Mouse (Mus musculus): ENCODE data around the gene Tmem45b. TPM values are rescaled to one million over a fixed set of nuclear protein-coding genes. Genes with fewer than 3 reads are reported as not detected.

The Tmem45b gene
- polyA plus RNA-seq, 1 experiment from 2014 or later = 110 TPM

DNA sequence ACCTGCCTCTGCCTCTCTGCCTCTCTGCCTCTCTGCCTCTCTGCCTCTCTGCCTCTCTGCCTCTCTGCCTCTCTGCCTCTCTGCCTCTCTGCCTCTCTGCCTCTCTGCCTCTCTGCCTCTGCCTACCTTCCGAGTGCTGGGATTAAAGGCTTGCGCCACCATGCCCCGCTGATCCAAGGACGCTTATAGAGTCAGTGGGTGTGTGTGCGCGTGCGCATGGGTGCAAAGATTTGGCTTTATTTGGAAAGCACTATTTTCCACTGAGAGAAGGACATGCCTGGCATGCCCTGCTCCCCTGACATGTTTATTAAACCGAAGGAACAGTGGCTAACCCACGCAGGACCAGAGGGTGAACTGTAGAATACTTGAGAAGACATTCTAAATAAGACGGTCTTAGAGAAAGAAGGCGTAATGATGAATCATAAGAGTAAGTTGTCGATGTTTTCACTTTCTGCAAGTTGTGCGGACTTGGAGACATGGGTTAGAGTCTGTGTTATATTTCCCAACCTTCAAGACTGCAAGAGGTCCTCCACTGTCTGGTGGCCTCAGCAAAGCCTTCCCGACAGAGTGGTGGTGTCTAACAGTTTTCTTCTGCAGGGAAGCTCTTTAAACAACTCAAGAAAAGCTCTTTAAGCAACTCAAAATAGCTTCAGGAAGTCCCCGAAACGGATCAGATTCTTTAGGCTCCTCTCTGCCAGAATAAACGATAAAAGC lies 79.3 kb downstream of the Tmem45b start:
- Histone ChIP-seq H3K9ac (ENCODE audit: low read length) (no peak overlapping the region), H3K36me3 (ENCODE audit: control insufficient read depth, insufficient read depth, low read length) (no peaks in the 10 kb centered on the region), H3K27me3 (ENCODE audit: control insufficient read depth, insufficient read depth, low read length) (no peaks in the 10 kb centered on the region), H3K4me1 (replicated peaks; ENCODE audit: control insufficient read depth, insufficient read depth) (no peaks in the 10 kb centered on the region), H3K27ac (replicated peaks) (no peak overlapping the region), H3K9me3 (ENCODE audit: control insufficient read depth, low read length) (no peaks in the 10 kb centered on the region), H3K4me2 (replicated peaks; ENCODE audit: low read depth) (no peak overlapping the region), H3K4me3 (ENCODE audit: low read depth, low read length) (no peak overlapping the region)
- DNase-seq (ENCODE audit: low spot score) = no peak
- 69% methylated on average over 17 of the region's 17 CpGs for WGBS
- ATAC-seq (ENCODE audit: low FRiP score, low TSS enrichment) = no peak
- TF ChIP-seq EP300 (optimal IDR thresholded peaks at IDR 0.05) (no peak), CTCF (IDR thresholded peaks at IDR 0.05; ENCODE audit: low read depth) (no peak)

DNA sequence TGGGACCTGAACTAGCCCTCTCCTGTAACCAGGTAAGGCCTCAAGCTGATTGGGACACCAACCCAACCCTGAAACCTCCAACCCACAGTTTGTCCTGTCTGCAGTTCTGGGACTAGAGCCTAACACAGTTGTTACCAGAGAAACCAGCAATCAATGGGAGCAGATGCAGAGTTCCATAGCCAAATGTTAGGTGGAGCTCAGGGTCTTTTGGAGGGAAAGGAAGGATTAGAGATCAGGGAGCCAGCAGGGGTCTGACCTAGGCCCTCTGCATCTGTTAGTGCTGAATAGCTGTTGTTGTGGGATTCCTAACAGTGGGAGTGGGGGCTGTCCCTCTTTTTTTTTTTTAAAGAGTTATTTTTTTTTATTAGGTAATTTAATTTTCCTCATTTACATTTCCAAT lies 87.6 kb downstream of the Tmem45b start:
- H3K27ac ChIP-seq (replicated peaks) = no peak overlapping the region
- DNase-seq (ENCODE audit: low spot score) (no peak), ATAC-seq (ENCODE audit: low FRiP score, low TSS enrichment) (no peak)
- no peaks in the 10 kb centered on the region for H3K27me3 ChIP-seq (ENCODE audit: control insufficient read depth, insufficient read depth, low read length)
- H3K4me1 ChIP-seq (replicated peaks; ENCODE audit: control insufficient read depth, insufficient read depth) = no peaks in the 10 kb centered on the region
- no peak overlapping the region for H3K9ac ChIP-seq (ENCODE audit: low read length)
- H3K9me3 ChIP-seq (ENCODE audit: control insufficient read depth, low read length) = no peaks in the 10 kb centered on the region
- H3K4me2 ChIP-seq (replicated peaks; ENCODE audit: low read depth) = no peak overlapping the region
- TF ChIP-seq CTCF (IDR thresholded peaks at IDR 0.05; ENCODE audit: low read depth) = no peak
- TF ChIP-seq EP300 (optimal IDR thresholded peaks at IDR 0.05) = no peak
- H3K36me3 ChIP-seq (ENCODE audit: control insufficient read depth, insufficient read depth, low read length) = no peaks in the 10 kb centered on the region
- H3K4me3 ChIP-seq (ENCODE audit: low read depth, low read length) = no peak overlapping the region

Other genes with a start within 250 kb of the Tmem45b start
- 1.1 and 1.2 TPM in 2 replicates for gene Prdm10, start 183.9 kb downstream of the Tmem45b start, polyA plus RNA-seq (2015; fragmentation: Nextera tagmentation; extraction: Ambion mirVana)
- gene Nfrkb, start 78.3 kb downstream of the Tmem45b start, polyA plus RNA-seq (2015; fragmentation: Nextera tagmentation; extraction: Ambion mirVana) = 8.7 and 9.0 TPM in 2 replicates

Measured in stomach, postnatal 0 days (tissue).